Mouse (Mus musculus): ENCODE data around the gene Elf2.
"Not testable (repeated sequence)": the region's sequence is repeated elsewhere in the genome, so short reads cannot be mapped to it uniquely, and the experiment has no call there.

Elf2 gene

GRCm38 (mm10) chr3:51218385-51218784, 122.1 kb downstream of the Elf2 start:
- not testable (repeated sequence) for DNase-seq (ENCODE audit: extremely low read depth, low read depth)

GRCm38 (mm10) chr3:51216351-51216750, 124.1 kb downstream of the Elf2 start:
- DNase-seq (ENCODE audit: extremely low read depth, low read depth), result not testable (repeated sequence)

- DNase-seq (ENCODE audit: extremely low read depth, low read depth), result no peak
These were observed 124.8 kb downstream of the Elf2 start for GRCm38 (mm10) chr3:51215681-51216080.

- no peak for DNase-seq (ENCODE audit: extremely low read depth, low read depth)
These were observed 127.4 kb downstream of the Elf2 start for GRCm38 (mm10) chr3:51213111-51213510.

- no peak for DNase-seq (ENCODE audit: extremely low read depth, low read depth)
These were observed 130.0 kb downstream of the Elf2 start for GRCm38 (mm10) chr3:51210485-51210884.

- no peak for DNase-seq (ENCODE audit: extremely low read depth, low read depth)
These were observed 130.8 kb downstream of the Elf2 start for GRCm38 (mm10) chr3:51209503-51210314.

DNA sequence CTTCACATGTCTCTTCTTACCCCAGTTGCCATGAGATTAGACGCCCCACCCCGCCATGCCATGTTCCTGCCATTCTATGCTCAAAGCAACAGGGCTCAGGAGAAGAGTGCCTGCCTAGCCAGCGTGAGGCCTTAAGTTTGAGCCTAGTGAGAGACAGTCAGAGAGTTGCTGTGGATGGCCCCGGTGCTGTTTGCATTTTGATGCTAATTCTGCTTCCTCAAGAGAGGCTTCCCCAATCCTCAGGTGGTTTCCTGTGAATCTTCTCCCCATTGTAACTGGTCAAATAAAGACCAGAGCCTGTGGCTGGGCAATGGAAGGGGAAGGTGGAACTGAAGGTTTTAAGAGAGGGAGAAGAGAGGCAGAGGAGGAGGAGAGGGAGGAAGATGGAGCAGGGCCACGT, 131.8 kb downstream of the Elf2 start:
- no peak for DNase-seq (ENCODE audit: extremely low read depth, low read depth)

DNA sequence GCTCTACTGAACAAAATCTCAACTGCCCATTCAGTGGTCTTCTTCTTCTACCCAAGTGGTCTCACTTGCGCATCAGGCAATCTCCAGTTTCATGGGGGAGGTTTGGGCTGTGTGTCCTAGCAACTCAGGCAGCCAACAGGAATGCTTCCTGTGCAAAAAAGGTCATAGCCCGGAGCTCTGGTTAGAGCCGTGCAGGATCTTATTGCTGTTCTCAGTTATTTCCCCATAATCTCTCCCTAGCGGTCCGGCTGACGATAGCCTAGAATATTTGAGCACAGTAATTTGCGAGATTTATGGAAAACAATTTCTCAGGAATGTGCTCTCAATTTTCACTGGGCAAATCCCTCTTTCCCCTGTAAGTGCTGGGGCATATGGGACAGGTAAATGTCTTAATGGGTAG, 133.9 kb downstream of the Elf2 start:
- no peak for DNase-seq (ENCODE audit: extremely low read depth, low read depth)

- DNase-seq (ENCODE audit: extremely low read depth, low read depth), result no peak
These were observed 135.6 kb downstream of the Elf2 start for GRCm38 (mm10) chr3:51204897-51205296.

- DNase-seq (ENCODE audit: extremely low read depth, low read depth), result no peak
These were observed 136.0 kb downstream of the Elf2 start for GRCm38 (mm10) chr3:51204441-51204840.

DNA sequence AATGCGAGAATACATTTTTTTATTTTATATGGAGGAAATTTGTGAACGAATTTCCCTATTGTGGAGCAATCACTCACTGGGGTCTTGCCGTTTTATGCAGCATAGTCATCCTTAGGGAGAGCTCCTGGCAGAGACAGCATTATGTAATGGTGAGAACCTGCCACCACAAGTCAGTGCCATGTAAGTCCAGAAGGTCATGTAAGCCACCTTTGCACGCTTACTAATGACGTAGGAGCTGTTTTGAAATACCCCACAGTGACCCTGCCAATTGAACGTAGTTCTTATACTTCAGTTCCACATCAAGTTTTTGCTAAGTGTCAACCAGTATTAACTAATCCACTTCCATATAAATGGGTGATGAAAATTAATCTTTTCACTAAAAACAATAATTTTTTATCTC, 136.6 kb downstream of the Elf2 start:
- no peak for DNase-seq (ENCODE audit: extremely low read depth, low read depth)
